Mouse (Mus musculus): ENCODE measurements at regions not wholly inside any gene's neighbourhood (a gene's known extent, or its start where the extent isn't known, plus 50 kb on each side); places are given as distances from the start of the nearest gene placed in this dataset.

- H3K9ac ChIP-seq, result no peak overlapping the region
These were observed 234.7 kb upstream of the Hnrnpa3 start for GRCm38 (mm10) chr2:75424363-75424762.

DNA sequence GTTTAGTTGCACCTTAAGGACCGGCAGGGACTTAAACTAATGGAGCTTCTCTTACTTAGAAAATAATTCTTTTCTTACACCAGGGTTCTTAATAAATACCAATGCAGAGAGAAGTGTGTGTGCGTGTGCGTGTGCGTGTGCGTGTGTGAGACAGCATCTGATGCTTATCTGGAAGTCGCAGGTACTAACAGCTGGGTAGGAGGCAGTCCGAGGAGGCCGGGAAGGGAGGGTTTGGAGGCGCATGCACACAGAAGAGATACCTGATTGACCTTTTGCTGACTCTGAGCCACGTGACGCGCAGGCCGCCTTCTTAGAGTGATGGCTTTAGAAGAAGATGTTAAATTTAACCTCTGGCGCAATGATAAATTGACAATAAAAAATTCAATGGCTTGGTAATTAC, 234.2 kb upstream of the Hnrnpa3 start:
- H3K36me3 ChIP-seq (replicated peaks), result no peaks in the 10 kb centered on the region
- H3K9me3 ChIP-seq, result no peaks in the 10 kb centered on the region
- no peaks in the 10 kb centered on the region for H3K27me3 ChIP-seq (replicated peaks)
- H3K27ac ChIP-seq, result peak overlapping the region; percentile 82
- peak; percentile 23; the same call in 1 of the 2 replicates for ATAC-seq (replicated peaks)
- no peak overlapping the region for H3K4me3 ChIP-seq
- H3K4me1 ChIP-seq, result peaks cover 33% of the 10 kb centered on the region
- WGBS, result 49% methylated on average over 14 of the region's 14 CpGs
- H3K4me2 ChIP-seq, result 0 out of 2 replicates have a peak overlapping the region, but pooled peaks have one; percentile 11
- no peak overlapping the region for H3K9ac ChIP-seq

More at GRCm38 (mm10) chr2:75424363-75424762, 234.7 kb upstream of the Hnrnpa3 start:
- Histone ChIP-seq H3K27ac (peak overlapping the region; percentile 82), H3K4me3 (no peak overlapping the region), H3K36me3 (replicated peaks) (no peaks in the 10 kb centered on the region), H3K4me1 (peaks cover 33% of the 10 kb centered on the region), H3K4me2 (peak overlapping the region; percentile 11; the same call in 1 of the 2 replicates), H3K9me3 (no peaks in the 10 kb centered on the region), H3K27me3 (replicated peaks) (no peaks in the 10 kb centered on the region)
- ATAC-seq (replicated peaks), result no peak
- WGBS, result 12% methylated on average over 7 of the region's 7 CpGs

GRCm38 (mm10) chr2:75425384-75425783, 233.7 kb upstream of the Hnrnpa3 start:
- WGBS, result 19% methylated on average over 7 of the region's 7 CpGs
- H3K27ac ChIP-seq, result peak overlapping the region; percentile 82
- H3K27me3 ChIP-seq (replicated peaks), result no peaks in the 10 kb centered on the region
- peak; percentile 59 for ATAC-seq (replicated peaks)
- H3K4me1 ChIP-seq, result peaks cover 33% of the 10 kb centered on the region
- H3K9ac ChIP-seq, result no peak overlapping the region
- H3K36me3 ChIP-seq (replicated peaks), result no peaks in the 10 kb centered on the region
- H3K4me3 ChIP-seq, result no peak overlapping the region
- H3K4me2 ChIP-seq, result no peak overlapping the region; the same call in 1 of the 2 replicates
- no peaks in the 10 kb centered on the region for H3K9me3 ChIP-seq

DNA sequence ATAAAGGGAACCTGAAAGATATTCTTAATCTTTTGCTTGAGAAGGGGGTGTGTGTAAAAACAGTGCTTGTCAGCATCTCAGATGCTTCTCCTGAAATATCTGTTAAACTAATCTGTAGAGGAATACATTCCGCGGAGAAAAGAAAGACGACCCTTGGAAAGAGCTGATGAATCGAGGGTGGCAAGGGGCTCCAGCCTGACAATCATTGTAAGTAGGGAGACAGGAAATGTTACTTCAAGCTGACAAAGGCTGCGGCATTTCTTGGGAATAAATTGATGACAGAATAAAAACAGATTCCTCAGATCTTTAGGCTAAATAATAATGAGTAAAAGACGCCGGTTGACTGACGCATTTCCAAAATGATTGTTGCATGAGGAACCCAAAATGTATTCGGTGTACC, 233.3 kb upstream of the Hnrnpa3 start:
- Histone ChIP-seq H3K27me3 (replicated peaks) (no peaks in the 10 kb centered on the region), H3K36me3 (replicated peaks) (no peaks in the 10 kb centered on the region), H3K9ac (no peak overlapping the region; the same call in 1 of the 2 replicates), H3K4me1 (peaks cover 33% of the 10 kb centered on the region), H3K4me3 (no peak overlapping the region), H3K27ac (peak overlapping the region; percentile 82), H3K4me2 (no peak overlapping the region; the same call in 1 of the 2 replicates), H3K9me3 (no peaks in the 10 kb centered on the region)
- 29% methylated on average over 9 of the region's 9 CpGs for WGBS
- ATAC-seq (replicated peaks), result no peak

DNA sequence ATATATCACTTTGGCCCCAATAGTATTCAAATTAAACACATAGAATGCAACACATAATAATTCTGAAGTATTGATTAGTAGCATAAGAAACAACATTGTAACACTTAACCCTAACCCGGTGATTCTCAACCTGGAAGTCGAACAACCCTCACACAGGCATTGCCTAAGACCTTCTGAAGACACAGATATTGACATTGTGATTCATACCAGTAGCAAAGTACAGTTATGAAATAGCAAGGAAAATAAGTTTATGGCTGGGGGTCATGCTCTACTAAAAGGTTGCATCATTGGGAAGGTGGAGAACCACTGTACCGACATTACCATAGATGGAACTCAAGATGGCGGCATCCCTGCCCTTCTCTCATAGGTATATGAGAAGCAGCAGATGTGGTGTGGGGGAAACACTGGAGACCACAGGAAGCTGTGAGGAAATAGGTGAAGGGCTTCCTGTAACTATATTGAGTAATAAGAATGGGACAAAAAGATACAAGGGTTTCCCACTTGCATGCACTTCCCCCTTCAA, 231.1 kb upstream of the Hnrnpa3 start:
- no peak overlapping the region for H3K4me3 ChIP-seq
- no peak overlapping the region for H3K27ac ChIP-seq
- ATAC-seq (replicated peaks), result no peak
- WGBS, result over 99% methylated on average over 4 of the region's 4 CpGs
- H3K9me3 ChIP-seq, result no peaks in the 10 kb centered on the region
- no peaks in the 10 kb centered on the region for H3K36me3 ChIP-seq (replicated peaks)
- no peaks in the 10 kb centered on the region for H3K27me3 ChIP-seq (replicated peaks)
- H3K4me2 ChIP-seq, result no peak overlapping the region
- peaks cover 28% of the 10 kb centered on the region for H3K4me1 ChIP-seq
- H3K9ac ChIP-seq, result no peak overlapping the region

GRCm38 (mm10) chr2:75430161-75430940, 228.7 kb upstream of the Hnrnpa3 start:
- 89% methylated on average over 4 of the region's 4 CpGs for WGBS
- no peak overlapping the region for H3K4me2 ChIP-seq
- no peak for ATAC-seq (replicated peaks)
- H3K36me3 ChIP-seq (replicated peaks), result no peaks in the 10 kb centered on the region
- H3K27me3 ChIP-seq (replicated peaks), result no peaks in the 10 kb centered on the region
- no peaks in the 10 kb centered on the region for H3K9me3 ChIP-seq
- no peak overlapping the region for H3K27ac ChIP-seq
- H3K4me1 ChIP-seq, result peaks cover 7% of the 10 kb centered on the region
- H3K4me3 ChIP-seq, result no peak overlapping the region
- H3K9ac ChIP-seq, result no peak overlapping the region

DNA sequence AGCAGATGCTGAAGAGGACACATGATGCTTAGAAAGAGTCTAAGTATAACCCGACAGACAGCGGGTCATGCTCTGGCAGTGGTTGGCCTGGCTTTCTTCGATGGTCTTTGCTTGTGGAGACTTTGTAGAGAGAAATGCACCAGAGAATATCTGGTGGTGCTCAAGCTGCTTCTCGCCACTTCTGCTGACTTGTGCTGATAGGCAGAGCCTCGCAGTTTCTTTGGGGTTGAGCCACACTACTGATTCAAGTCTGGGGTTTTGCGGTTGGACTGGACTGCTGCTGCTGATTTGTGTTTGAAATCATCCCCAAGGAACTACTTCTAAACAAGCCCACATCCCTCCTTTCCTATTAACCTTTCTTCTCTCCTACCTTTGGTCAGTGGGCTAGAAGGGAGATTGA, 227.1 kb upstream of the Hnrnpa3 start:
- H3K4me1 ChIP-seq, result no peaks in the 10 kb centered on the region
- H3K27ac ChIP-seq, result no peak overlapping the region
- ATAC-seq (replicated peaks), result no peak
- H3K36me3 ChIP-seq (replicated peaks), result no peaks in the 10 kb centered on the region
- H3K4me3 ChIP-seq, result no peak overlapping the region
- H3K27me3 ChIP-seq (replicated peaks), result no peaks in the 10 kb centered on the region
- no peaks in the 10 kb centered on the region for H3K9me3 ChIP-seq
- H3K4me2 ChIP-seq, result no peak overlapping the region
- WGBS, result 92% methylated on average over 6 of the region's 6 CpGs
- H3K9ac ChIP-seq, result no peak overlapping the region

GRCm38 (mm10) chr2:75434521-75434920, 224.5 kb upstream of the Hnrnpa3 start:
- Histone ChIP-seq H3K9me3 (no peaks in the 10 kb centered on the region), H3K4me3 (no peak overlapping the region), H3K27me3 (replicated peaks) (no peaks in the 10 kb centered on the region), H3K27ac (no peak overlapping the region), H3K4me1 (no peaks in the 10 kb centered on the region), H3K4me2 (no peak overlapping the region), H3K9ac (no peak overlapping the region), H3K36me3 (replicated peaks) (no peaks in the 10 kb centered on the region)
- WGBS, result 89% methylated on average over 17 of the region's 17 CpGs
- no peak for ATAC-seq (replicated peaks)

DNA sequence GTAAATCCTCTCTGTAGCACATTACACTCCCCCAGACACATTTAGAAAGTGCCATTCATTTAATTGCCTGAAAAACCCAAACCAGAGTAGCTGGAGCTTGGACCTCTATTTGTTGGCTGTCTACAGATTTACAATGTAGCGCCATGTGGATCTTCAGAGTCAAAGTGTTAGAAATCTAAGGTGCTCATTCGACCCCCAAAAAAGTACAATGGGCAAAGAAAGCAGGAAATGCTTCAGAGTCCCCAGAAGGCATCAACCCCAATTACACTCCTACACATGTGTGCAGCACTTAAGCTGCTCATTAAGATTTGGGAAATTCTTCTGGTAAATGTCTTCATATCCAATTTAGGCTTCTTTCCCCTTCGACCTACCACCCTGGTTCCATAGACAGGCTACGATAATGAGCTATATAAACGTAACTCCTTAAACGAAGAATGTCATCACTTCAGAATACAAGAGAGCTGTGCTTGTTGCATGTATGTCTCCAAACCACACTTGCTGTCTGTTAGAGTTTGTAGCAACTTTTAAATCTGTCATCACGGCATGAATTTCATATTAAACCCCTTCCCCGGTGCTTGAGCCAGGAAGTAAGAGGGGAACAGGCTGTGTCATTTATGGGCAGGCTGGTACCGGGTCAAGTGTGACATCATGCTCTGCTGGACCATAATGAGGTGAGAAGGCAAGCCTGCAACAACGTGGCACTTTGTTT, 219.4 kb upstream of the Hnrnpa3 start:
- no peak overlapping the region for H3K4me3 ChIP-seq
- H3K4me2 ChIP-seq, result no peak overlapping the region
- 86% methylated on average over 10 of the region's 10 CpGs for WGBS
- no peaks in the 10 kb centered on the region for H3K9me3 ChIP-seq
- H3K27ac ChIP-seq, result no peak overlapping the region
- no peak overlapping the region for H3K9ac ChIP-seq
- no peaks in the 10 kb centered on the region for H3K27me3 ChIP-seq (replicated peaks)
- H3K36me3 ChIP-seq (replicated peaks), result no peaks in the 10 kb centered on the region
- no peaks in the 10 kb centered on the region for H3K4me1 ChIP-seq
- ATAC-seq (replicated peaks), result no peak

- no peak overlapping the region for H3K4me3 ChIP-seq
- no peaks in the 10 kb centered on the region for H3K36me3 ChIP-seq (replicated peaks)
- H3K27me3 ChIP-seq (replicated peaks), result no peaks in the 10 kb centered on the region
- 40% methylated on average over 1 of the region's 1 CpGs for WGBS
- no peak overlapping the region for H3K9ac ChIP-seq
- H3K4me1 ChIP-seq, result no peaks in the 10 kb centered on the region; the same call in 1 of the 2 replicates
- H3K9me3 ChIP-seq, result no peaks in the 10 kb centered on the region
- no peak for ATAC-seq (replicated peaks)
- no peak overlapping the region for H3K27ac ChIP-seq
- no peak overlapping the region for H3K4me2 ChIP-seq
These were observed 216.4 kb upstream of the Hnrnpa3 start for GRCm38 (mm10) chr2:75442632-75443031.

DNA sequence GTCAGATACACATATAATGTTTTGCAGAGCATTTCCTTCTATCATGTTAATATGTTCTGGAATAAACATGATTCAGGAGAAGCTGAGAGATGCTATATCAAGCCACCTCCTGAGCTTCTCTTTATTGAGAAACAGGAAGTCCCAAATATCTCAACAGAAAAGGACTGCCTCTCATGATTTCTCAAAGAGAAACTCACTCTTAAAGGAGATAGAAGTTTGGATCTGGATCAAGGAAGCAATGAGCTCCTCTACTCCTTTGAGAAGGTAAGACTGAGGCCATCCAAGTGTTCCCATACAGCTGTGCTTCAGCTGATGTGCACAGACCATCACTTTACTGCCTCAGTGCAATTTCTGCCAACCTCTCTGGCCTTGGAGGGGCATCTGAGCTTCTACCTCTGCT, 213.9 kb upstream of the Hnrnpa3 start:
- Histone ChIP-seq H3K4me3 (no peak overlapping the region), H3K9me3 (no peaks in the 10 kb centered on the region), H3K4me2 (no peak overlapping the region), H3K36me3 (replicated peaks) (no peaks in the 10 kb centered on the region), H3K9ac (no peak overlapping the region), H3K4me1 (peaks cover 4% of the 10 kb centered on the region), H3K27me3 (replicated peaks) (no peaks in the 10 kb centered on the region), H3K27ac (no peak overlapping the region)
- ATAC-seq (replicated peaks), result no peak

DNA sequence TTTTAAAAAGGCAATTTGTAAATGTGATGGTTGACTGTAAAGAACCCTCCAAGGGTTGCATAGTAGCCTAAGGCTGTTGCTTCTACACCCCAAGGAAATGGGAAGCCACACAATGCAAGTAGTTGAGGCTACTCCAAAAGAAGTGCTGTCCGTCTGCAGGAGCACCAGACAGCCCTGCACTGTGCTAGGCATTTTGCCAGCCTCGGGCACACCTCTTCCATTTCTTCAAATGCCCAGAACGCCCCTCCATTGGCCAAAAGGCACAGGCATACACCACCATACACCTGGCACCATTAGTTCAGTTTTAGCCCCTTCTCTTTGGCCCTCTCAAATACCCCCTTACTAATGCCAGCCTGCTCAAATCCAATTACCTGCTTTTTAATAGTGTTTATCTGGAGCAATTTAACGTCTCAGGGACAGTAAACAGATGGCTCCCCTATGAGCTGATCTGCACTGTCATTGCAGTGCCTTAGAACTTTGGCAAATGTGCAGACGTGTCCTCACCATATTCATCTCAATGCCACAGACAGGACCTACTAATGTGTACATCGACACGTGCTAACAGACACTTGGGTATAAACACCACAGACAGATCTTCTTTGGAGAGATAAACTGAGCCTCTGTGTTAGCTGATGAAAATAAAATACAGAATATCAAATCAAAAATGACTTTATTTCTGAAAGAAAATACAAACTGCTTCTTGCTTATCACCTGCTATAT, 211.9 kb upstream of the Hnrnpa3 start:
- Histone ChIP-seq H3K4me3 (no peak overlapping the region), H3K27me3 (replicated peaks) (no peaks in the 10 kb centered on the region), H3K9me3 (no peaks in the 10 kb centered on the region), H3K9ac (no peak overlapping the region), H3K36me3 (replicated peaks) (no peaks in the 10 kb centered on the region), H3K4me1 (peaks cover 4% of the 10 kb centered on the region), H3K27ac (no peak overlapping the region), H3K4me2 (no peak overlapping the region)
- no peak for ATAC-seq (replicated peaks)
- 70% methylated on average over 7 of the region's 7 CpGs for WGBS
